Mouse (Mus musculus) MEL (cell line): ENCODE measurements around the gene Ehmt2. TPM values are rescaled to one million over a fixed set of nuclear protein-coding genes. Genes with fewer than 3 reads are reported as not detected.

Source experiments
- DNase-seq: peaks from one replicate; pipeline ENCODE4 v3.0.0; 2011; ENCODE audit warnings: low read depth, low spot score
- H3K27ac ChIP-seq: 2 replicates; pipeline ENCODE4 v1.5.1; 2012; ENCODE audit warnings: low read depth, mild to moderate bottlenecking, control low read depth, low read length, moderate library complexity; ENCODE audit not compliant: control insufficient read depth
- H3K27me3 ChIP-seq, 2 experiments: fragments of 150-350 bp in 1 of 2; sonication (generic) in 1 of 2; 2 replicates each; pipeline ENCODE4 v1.6.1; 2012; ENCODE audit warnings: low read length in 2 of 2, mild to moderate bottlenecking in 2 of 2, improper control_type of control experiment in 1 of 2, moderate library complexity in 1 of 2; ENCODE audit not compliant: insufficient read depth in 2 of 2, control insufficient read depth in 1 of 2
- H3K36me3 ChIP-seq, 2 experiments: 2 replicates each; pipeline ENCODE4 v1.6.1; 2012 to 2014; ENCODE audit warnings: low read length in 2 of 2, improper control_type of control experiment in 1 of 2, inconsistent platforms in 1 of 2, mild to moderate bottlenecking in 1 of 2; ENCODE audit not compliant: insufficient read depth in 2 of 2, control insufficient read depth in 1 of 2
- H3K4me1 ChIP-seq, 2 experiments: fragments of 150-350 bp in 1 of 2; sonication (generic) in 1 of 2; 2 replicates each; pipeline ENCODE4 v1.6.1; 2012; ENCODE audit warnings: low read length in 2 of 2, improper control_type of control experiment in 1 of 2, mild to moderate bottlenecking in 1 of 2; ENCODE audit not compliant: insufficient read depth in 2 of 2, control insufficient read depth in 1 of 2
- H3K4me3 ChIP-seq, 2 experiments: fragments of 150-350 bp in 1 of 2; sonication (generic) in 1 of 2; 2 replicates each; pipeline ENCODE4 v1.5.1; 2012; ENCODE audit warnings: low read depth in 2 of 2, low read length in 2 of 2, mild to moderate bottlenecking in 2 of 2, moderate library complexity in 2 of 2, control low read depth in 1 of 2, improper control_type of control experiment in 1 of 2; ENCODE audit not compliant: control insufficient read depth in 1 of 2, insufficient read depth in 1 of 2
- H3K79me2 ChIP-seq: 2 replicates; pipeline ENCODE4 v1.6.1; 2012; ENCODE audit warnings: mild to moderate bottlenecking, low read length, moderate library complexity; ENCODE audit not compliant: control insufficient read depth, poor library complexity, insufficient read depth
- H3K9ac ChIP-seq: 2 replicates; pipeline ENCODE4 v1.6.1; 2012; ENCODE audit warnings: low read depth, mild to moderate bottlenecking, control low read depth, low read length, moderate library complexity; ENCODE audit not compliant: control insufficient read depth, poor library complexity, severe bottlenecking
- H3K9me3 ChIP-seq: fragments of 150-350 bp; sonication (generic); replicated peaks from 2 replicates; pipeline ENCODE4 v1.6.1; 2012; ENCODE audit warnings: mild to moderate bottlenecking, low read length, improper control_type of control experiment, moderate library complexity; ENCODE audit not compliant: insufficient read depth
- CHD1 ChIP-seq: IDR thresholded peaks from 2 replicates; pipeline ENCODE4 v1.6.1; 2012; ENCODE audit warnings: low read depth, mild to moderate bottlenecking, inconsistent platforms, low read length, improper control_type of control experiment
- EP300 ChIP-seq, 2 experiments: IDR thresholded peaks; 2 replicates each; pipeline ENCODE4 v1.6.1; 2011; ENCODE audit warnings: improper control_type of control experiment in 2 of 2, low read length in 2 of 2, low read depth in 1 of 2, mild to moderate bottlenecking in 1 of 2
- HCFC1 ChIP-seq: IDR thresholded peaks from 2 replicates; pipeline ENCODE4 v1.6.1; 2012; ENCODE audit warnings: low read depth, mild to moderate bottlenecking, inconsistent platforms, low read length, improper control_type of control experiment, moderate library complexity
- JUND ChIP-seq: IDR thresholded peaks from 2 replicates; pipeline ENCODE4 v1.6.1; 2011; ENCODE audit warnings: low read depth, mild to moderate bottlenecking, improper control_type of control experiment, low read length
- MAX ChIP-seq: IDR thresholded peaks from 2 replicates; pipeline ENCODE4 v1.6.1; 2011; ENCODE audit warnings: low read length, improper control_type of control experiment
- MAZ ChIP-seq: IDR thresholded peaks from 2 replicates; pipeline ENCODE4 v1.6.1; 2012; ENCODE audit warnings: low read depth, mild to moderate bottlenecking, inconsistent platforms, low read length, improper control_type of control experiment
- MEF2A ChIP-seq: IDR thresholded peaks from 2 replicates; pipeline ENCODE4 v1.6.1; 2014; ENCODE audit warnings: low read depth, mild to moderate bottlenecking, inconsistent platforms, low read length, improper control_type of control experiment; ENCODE audit not compliant: poor library complexity, insufficient replicate concordance, severe bottlenecking; ENCODE audit errors: extremely low read depth
- MXI1 ChIP-seq: IDR thresholded peaks from 2 replicates; pipeline ENCODE4 v1.6.1; 2011; ENCODE audit warnings: mild to moderate bottlenecking, low read depth, low read length, improper control_type of control experiment
- NRF1 ChIP-seq: IDR thresholded peaks from 2 replicates; pipeline ENCODE4 v1.6.1; 2014; ENCODE audit warnings: low read depth, mild to moderate bottlenecking, inconsistent platforms, low read length, improper control_type of control experiment, moderate library complexity; ENCODE audit not compliant: poor library complexity, insufficient read depth, severe bottlenecking
- POLR2A ChIP-seq, 2 experiments: IDR thresholded peaks; 2 replicates each; pipeline ENCODE4 v1.6.1; 2011 to 2012; ENCODE audit warnings: low read length in 2 of 2, mild to moderate bottlenecking in 2 of 2, control low read depth in 1 of 2, improper control_type of control experiment in 1 of 2, low read depth in 1 of 2, moderate library complexity in 1 of 2; ENCODE audit not compliant: control insufficient read depth in 1 of 2, insufficient read depth in 1 of 2, poor library complexity in 1 of 2
- POLR2AphosphoS2 ChIP-seq: IDR thresholded peaks from 2 replicates; pipeline ENCODE4 v1.6.1; 2011; ENCODE audit warnings: low read length, improper control_type of control experiment
- SMC3 ChIP-seq: IDR thresholded peaks from 2 replicates; pipeline ENCODE4 v1.6.1; 2011; ENCODE audit warnings: low read depth, low read length, improper control_type of control experiment
- UBTF ChIP-seq: IDR thresholded peaks from 2 replicates; pipeline ENCODE4 v1.6.1; 2012; ENCODE audit warnings: low read depth, mild to moderate bottlenecking, inconsistent platforms, low read length, improper control_type of control experiment, moderate library complexity, borderline replicate concordance; ENCODE audit not compliant: insufficient read depth
- USF2 ChIP-seq, 2 experiments: IDR thresholded peaks; 2 replicates each; pipeline ENCODE4 v1.6.1; 2011 to 2012; ENCODE audit warnings: improper control_type of control experiment in 2 of 2, low read length in 2 of 2, borderline replicate concordance in 1 of 2, inconsistent platforms in 1 of 2, low read depth in 1 of 2, mild to moderate bottlenecking in 1 of 2; ENCODE audit not compliant: insufficient read depth in 1 of 2
- ZC3H11A ChIP-seq: IDR thresholded peaks from 2 replicates; pipeline ENCODE4 v1.6.1; 2012; ENCODE audit warnings: low read depth, mild to moderate bottlenecking, inconsistent platforms, low read length, improper control_type of control experiment
- ZNF384 ChIP-seq: IDR thresholded peaks from 2 replicates; pipeline ENCODE4 v1.6.1; 2012; ENCODE audit warnings: low read depth, mild to moderate bottlenecking, inconsistent platforms, low read length, improper control_type of control experiment
- polyA plus RNA-seq, 2 experiments: library from polyadenylated mRNA; stranded (reverse) in 1 of 2; unstranded in 1 of 2; fragments of >175 nt in 1 of 2; fragments of >200 nt in 1 of 2; gene quantifications; 2 replicates each; pipeline versions ENCODE4 v1.2.1 to v1.2.4; 2012; ENCODE audit warnings: low replicate concordance in 2 of 2, low read depth in 1 of 2; ENCODE audit not compliant: insufficient read length in 2 of 2, insufficient read depth in 1 of 2, missing spikeins in 1 of 2
- total RNA-seq: library from RNA; depleted of rRNA; stranded (reverse); fragments of 300-350 nt; gene quantifications from 2 replicates; pipeline ENCODE4 v1.2.3, GENCODE M21; 2012

The Ehmt2 gene
- total and polyA plus RNA-seq, 3 experiments = 66.6 to 113 TPM; not detected in 1

DNA sequence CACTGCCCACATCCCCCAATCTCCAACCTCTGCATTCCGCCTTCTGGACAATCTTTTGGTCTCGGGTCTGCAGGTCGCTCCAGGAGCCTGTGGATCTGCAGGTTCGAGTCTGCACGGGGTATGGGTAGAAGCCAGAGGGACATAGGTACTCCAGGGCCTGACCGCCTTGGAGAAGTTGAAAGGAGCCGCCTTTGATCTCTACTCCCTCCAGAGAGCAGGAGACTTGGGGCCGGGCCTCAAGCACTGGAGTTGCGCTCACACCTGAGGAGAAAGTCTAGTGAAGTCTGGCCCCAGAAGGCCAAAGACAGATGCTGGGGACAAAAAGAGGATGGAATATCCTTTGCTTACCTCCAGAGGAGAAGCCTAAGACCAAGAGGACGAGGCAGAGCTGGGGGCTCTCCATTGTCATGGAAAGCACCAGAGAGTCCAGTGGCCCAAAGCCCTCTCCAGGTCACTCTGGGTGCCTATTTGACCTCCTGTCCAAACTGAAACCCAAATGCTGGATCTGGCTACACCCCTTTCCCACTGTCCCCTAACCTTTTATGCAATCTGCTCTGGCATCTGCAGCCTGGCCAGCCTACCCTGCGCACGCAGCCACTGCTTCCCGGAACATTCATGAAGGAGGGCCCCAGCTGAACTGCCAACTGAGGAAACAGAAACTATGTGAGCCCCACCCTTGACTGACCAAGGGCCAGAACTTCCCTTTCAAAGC, 36.4 kb upstream of the Ehmt2 start:
- Histone ChIP-seq H3K4me1 (no peaks in the 10 kb centered on the region), H3K27ac (no peak overlapping the region), H3K36me3 (no peaks in the 10 kb centered on the region), H3K27me3 (peaks cover 0 to 1% of the 10 kb centered on the region in 2 experiments; a peak in 1 of 4 replicates), H3K9me3 (no peaks in the 10 kb centered on the region), H3K9ac (no peak overlapping the region), H3K79me2 (no peaks in the 10 kb centered on the region), H3K4me3 (no peak overlapping the region)
- peak; percentile 44; the same call in 1 of the 2 replicates for TF ChIP-seq POLR2AphosphoS2
- TF ChIP-seq SMC3 = no peak
- no peak for DNase-seq

DNA sequence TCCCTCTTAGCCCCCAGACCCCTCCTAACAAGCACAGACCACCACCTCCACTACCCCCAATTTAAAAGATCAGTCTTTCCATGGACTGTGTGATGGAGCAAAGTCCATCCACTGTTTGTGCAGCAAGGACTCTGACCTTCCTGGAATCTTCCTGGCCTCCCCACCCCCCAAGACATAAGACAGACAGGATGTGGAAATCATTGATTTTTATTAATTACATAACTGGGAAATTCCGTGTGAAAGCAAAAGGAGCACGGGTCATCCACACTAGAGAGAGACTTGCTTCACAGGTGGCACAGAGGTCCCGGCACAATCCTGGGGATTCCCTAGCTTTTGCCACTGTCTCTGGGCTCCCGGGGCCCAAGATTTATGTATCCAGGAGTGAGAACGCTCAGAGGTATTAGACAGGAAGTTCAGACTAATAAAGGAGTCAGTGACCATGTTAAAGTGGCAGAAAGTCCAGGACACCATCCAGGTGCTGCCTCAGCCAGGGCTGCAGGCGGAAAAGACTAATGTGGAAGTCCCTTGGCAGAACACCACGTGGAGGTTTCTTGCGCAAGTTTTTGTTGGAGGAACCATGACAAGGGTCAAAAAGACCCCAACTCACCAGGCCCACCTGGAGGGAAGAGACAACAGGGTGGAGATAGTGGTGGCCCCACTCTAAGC, 35.7 kb upstream of the Ehmt2 start, which contains the start of gene Cfb:
Gene Cfb, minus strand, starts transcription at position 103 of the 666 bp plus-strand sequence.
- Histone ChIP-seq H3K9me3 (no peaks in the 10 kb centered on the region), H3K27ac (no peak within 1 kb of the TSS), H3K9ac (no peak within 1 kb of the TSS), H3K4me1 (no peaks in the 10 kb centered on the region), H3K4me3 (no peak within 1 kb of the TSS), H3K27me3 (peaks cover 0 to 1% of the 10 kb centered on the region in 2 experiments; a peak in 1 of 4 replicates), H3K79me2 (no peaks in the 10 kb centered on the region), H3K36me3 (no peaks in the 10 kb centered on the region)
- no peak for DNase-seq
- no peak for TF ChIP-seq ZNF384
- no peak for TF ChIP-seq NRF1
- no peak for TF ChIP-seq MXI1
- no peak for TF ChIP-seq EP300 (IDR thresholded peaks at IDR 0.05; ENCODE audit: low read depth in 1 of 2, low read length in 2 of 2)
- TF ChIP-seq ZC3H11A = no peak
- no peak for TF ChIP-seq MEF2A
- no peak for TF ChIP-seq MAZ
- TF ChIP-seq JUND = no peak
- TF ChIP-seq POLR2A (IDR thresholded peaks at IDR 0.05; ENCODE audit: control insufficient read depth in 1 of 2, insufficient read depth in 1 of 2, low read depth in 1 of 2, low read length in 2 of 2, poor library complexity in 1 of 2) = no peak
- TF ChIP-seq MAX = no peak
- no peak for TF ChIP-seq USF2 (IDR thresholded peaks at IDR 0.05; ENCODE audit: borderline replicate concordance in 1 of 2, insufficient read depth in 1 of 2, low read depth in 1 of 2, low read length in 2 of 2)
- TF ChIP-seq HCFC1 = no peak
- TF ChIP-seq CHD1 = no peak
- TF ChIP-seq UBTF = no peak
